26 mouse cellular contexts compared by ENCODE assay signal in genomic region chr2:120131881-120132280, GRCm38 (mm10). TPM values are rescaled to one million over a fixed set of nuclear protein-coding genes. Genes with fewer than 3 reads are reported as not detected.
DNase-seq lines count a peak whose midpoint lies in the region; ATAC-seq and TF ChIP-seq lines count a peak whose summit lies in the region.
"Had no signal": no experiment of that assay in that cellular context is flagged by ENCODE, and none has a peak within 500 bp of the region (broad histone marks: within the 10 kb centered on the region; RNA-seq: fewer than 3 reads in every experiment).

No protein-coding gene starts in this region.

- TF ChIP-seq POLR2A in bone marrow macrophage, adult 2 months (IDR thresholded peaks at IDR 0.05; ENCODE audit: borderline replicate concordance, low read depth, low read length), result no peak

- peaks cover 12% of the 10 kb centered on the region for H3K36me3 ChIP-seq in heart, embryonic 12.5 days
- H3K36me3 ChIP-seq in lung, embryonic 14.5 days (ENCODE audit: insufficient read depth), result peaks cover 5% of the 10 kb centered on the region; the same call in 1 of the 2 replicates
- H3K36me3 ChIP-seq: embryonic facial prominence, embryonic 12.5 days; limb, embryonic 13.5 days; neural tube, embryonic 15.5 days had no signal

- no peak for DNase-seq in heart, adult 8-10 months (ENCODE audit: low spot score)
- DNase-seq in lung, embryonic 14.5 days, result peak; percentile 42
- no peak for DNase-seq in lung, adult 18-20 months
- peak; percentile 71 for DNase-seq in 3134 (ENCODE audit: extremely low read depth, insufficient read length, low spot score)
- DNase-seq in layer of hippocampus, postnatal 14 days (ENCODE audit: low spot score in 2 of 2), result no peak
- no peak for DNase-seq in cerebellum, postnatal 10 days
- DNase-seq: adrenal gland, adult 2 months; B cell, adult 2 months; cerebellum, adult 9-11 months; gastrocnemius, postnatal 10 days; heart, postnatal 14 days; layer of hippocampus, postnatal 36 days; liver, embryonic 13.5 days; midbrain, embryonic 14.5 days; right cerebral cortex, postnatal 14 days; spleen, adult 18-20 months; thymus, adult 18-20 months had no signal

- 63% methylated on average over 1 of the region's 1 CpGs for WGBS in heart, embryonic 12.5 days
- WGBS in lung, embryonic 14.5 days, result 67% methylated on average over 1 of the region's 1 CpGs

- H3K4me3 ChIP-seq in heart, embryonic 12.5 days, result no peak overlapping the region
- no peak overlapping the region for H3K4me3 ChIP-seq in lung, embryonic 14.5 days (ENCODE audit: low read depth, low read length)
- no peak overlapping the region for H3K4me3 ChIP-seq in bone marrow macrophage, adult 2 months (ENCODE audit: insufficient read depth, low read length)
- H3K4me3 ChIP-seq: embryonic facial prominence, embryonic 12.5 days; limb, embryonic 13.5 days; liver, embryonic 13.5 days; neural tube, embryonic 15.5 days; stomach, embryonic 15.5 days had no signal

- no peak overlapping the region for H3K4me2 ChIP-seq in heart, embryonic 12.5 days
- no peak overlapping the region for H3K4me2 ChIP-seq in lung, embryonic 14.5 days
- H3K4me2 ChIP-seq: embryonic facial prominence, embryonic 12.5 days; limb, embryonic 13.5 days; liver, embryonic 13.5 days; neural tube, embryonic 15.5 days; stomach, embryonic 15.5 days had no signal

- H3K27me3 ChIP-seq in heart, embryonic 12.5 days (replicated peaks), result no peaks in the 10 kb centered on the region
- no peaks in the 10 kb centered on the region for H3K27me3 ChIP-seq in lung, embryonic 14.5 days (ENCODE audit: insufficient read depth, low read length)
- H3K27me3 ChIP-seq: limb, embryonic 13.5 days; liver, embryonic 13.5 days; neural tube, embryonic 15.5 days; stomach, embryonic 15.5 days had no signal

- H3K4me1 ChIP-seq in heart, embryonic 12.5 days (replicated peaks), result peaks cover 77% of the 10 kb centered on the region
- peaks cover 14% of the 10 kb centered on the region for H3K4me1 ChIP-seq in lung, embryonic 14.5 days (ENCODE audit: insufficient read depth)
- peaks cover 78% of the 10 kb centered on the region for H3K4me1 ChIP-seq in bone marrow macrophage, adult 2 months (ENCODE audit: control insufficient read depth, insufficient read depth, low read length)

- no peak for ATAC-seq in heart, embryonic 12.5 days (ENCODE audit: insufficient number of reproducible peaks, low FRiP score)
- ATAC-seq in lung, embryonic 14.5 days (ENCODE audit: insufficient read depth), result no peak
- ATAC-seq: forebrain, embryonic 14.5 days; hindbrain, embryonic 16.5 days; intestine, embryonic 16.5 days had no signal

- no peak for TF ChIP-seq CTCF in lung, embryonic 14.5 days (IDR thresholded peaks at IDR 0.05; ENCODE audit: low read depth)
- TF ChIP-seq CTCF in bone marrow macrophage, adult 2 months (IDR thresholded peaks at IDR 0.05; ENCODE audit: low read depth, low read length), result no peak

- H3K9me3 ChIP-seq in heart, embryonic 12.5 days (replicated peaks), result no peaks in the 10 kb centered on the region
- no peaks in the 10 kb centered on the region for H3K9me3 ChIP-seq in lung, embryonic 14.5 days (ENCODE audit: low read depth, low read length)
- H3K9me3 ChIP-seq: embryonic facial prominence, embryonic 12.5 days; limb, embryonic 13.5 days; liver, embryonic 13.5 days; neural tube, embryonic 15.5 days; stomach, embryonic 15.5 days had no signal

- H3K9ac ChIP-seq in heart, embryonic 12.5 days, result no peak overlapping the region
- no peak overlapping the region for H3K9ac ChIP-seq in lung, embryonic 14.5 days
- H3K9ac ChIP-seq: embryonic facial prominence, embryonic 12.5 days; limb, embryonic 13.5 days; liver, embryonic 13.5 days; neural tube, embryonic 15.5 days; stomach, embryonic 15.5 days had no signal

- H3K27ac ChIP-seq in heart, embryonic 12.5 days (ENCODE audit: poor library complexity, severe bottlenecking), result peak overlapping the region; percentile 60; the same call in 1 of the 2 replicates
- H3K27ac ChIP-seq in lung, embryonic 14.5 days (ENCODE audit: low read depth), result no peak overlapping the region
- peak overlapping the region; percentile 14 for H3K27ac ChIP-seq in bone marrow macrophage, adult 2 months (ENCODE audit: insufficient read depth, low read depth, low read length)
- H3K27ac ChIP-seq: embryonic facial prominence, embryonic 12.5 days; limb, embryonic 13.5 days; liver, embryonic 13.5 days; neural tube, embryonic 15.5 days; stomach, embryonic 15.5 days had no signal

RNA-seq across cellular contexts. Expression of gene Ehd4, which starts 22.5 kb away (rescaled TPM):
- polyA plus RNA-seq in heart, embryonic 12.5 days (2016; fragmentation: Nextera tagmentation; extraction: Ambion mirVana), result 159 and 186 TPM in 2 replicates
- 100 to 1,000 TPM; 312 to 410 (median 362) TPM for total RNA-seq in heart, adult 8-10 months (2022)
- polyA plus RNA-seq in lung, embryonic 14.5 days (2014; fragmentation: Nextera tagmentation; extraction: Ambion mirVana), result 60.7 and 62.9 TPM in 2 replicates
- 327 and 347 TPM in 2 replicates for polyA plus RNA-seq in bone marrow macrophage, adult 2 months (2012; ENCODE audit: insufficient read depth, insufficient read length, missing spikeins)
- 1 to 10 TPM; 9.7 to 9.8 TPM for total RNA-seq in layer of hippocampus, postnatal 14 days (2021)

Comparison
In these comparisons a context has a peak if more than half of its experiments do, and no peak if none do; other contexts are left out.
1. DNase-seq: peak in lung, embryonic 14.5 days (single experiment) and 3134 (single experiment); none in heart, adult 8-10 months (single experiment), lung, adult 18-20 months (0 of 2), layer of hippocampus, postnatal 14 days (0 of 2) and cerebellum, postnatal 10 days (0 of 2).